Mouse (Mus musculus) stomach, embryonic 15.5 days (tissue): ENCODE measurements around the gene Actg2. TPM values are rescaled to one million over a fixed set of nuclear protein-coding genes. Genes with fewer than 3 reads are reported as not detected.
"Not testable (repeated sequence)": the region's sequence is repeated elsewhere in the genome, so short reads cannot be mapped to it uniquely, and the experiment has no call there.

Experiments used
- ATAC-seq: fragments of 200-750 bp; cut with Nextera tagmentation; 2 replicates; pipeline ENCODE4 v1.8.0; 2017; ENCODE audit warnings: low read depth, moderate number of reproducible peaks, moderate TSS enrichment; ENCODE audit not compliant: insufficient read depth, low FRiP score
- H3K27ac ChIP-seq: fragments of 300-500 bp; sonication (generic); 2 replicates; pipeline ENCODE4 v1.5.1; 2015; ENCODE audit warnings: mild to moderate bottlenecking, inconsistent platforms
- H3K27me3 ChIP-seq: fragments of 300-500 bp; sonication (generic); replicated peaks from 2 replicates; pipeline ENCODE4 v1.6.1; 2015; ENCODE audit warnings: inconsistent platforms
- H3K36me3 ChIP-seq: fragments of 300-500 bp; sonication (generic); 2 replicates; pipeline ENCODE4 v1.6.1; 2015; ENCODE audit warnings: inconsistent platforms
- H3K4me1 ChIP-seq: fragments of 300-500 bp; sonication (generic); 2 replicates; pipeline ENCODE4 v1.6.1; 2015; ENCODE audit warnings: inconsistent platforms
- H3K4me2 ChIP-seq: fragments of 300-500 bp; sonication (generic); 2 replicates; pipeline ENCODE4 v1.6.1; 2015; ENCODE audit warnings: mild to moderate bottlenecking, inconsistent platforms
- H3K4me3 ChIP-seq: fragments of 300-500 bp; sonication (generic); replicated peaks from 2 replicates; pipeline ENCODE4 v1.5.1; 2015; ENCODE audit warnings: inconsistent platforms
- H3K9ac ChIP-seq: fragments of 300-500 bp; sonication (generic); 2 replicates; pipeline ENCODE4 v1.6.1; 2015; ENCODE audit warnings: inconsistent platforms
- H3K9me3 ChIP-seq: fragments of 300-500 bp; sonication (generic); 2 replicates; pipeline ENCODE4 v1.6.1; 2016; ENCODE audit warnings: inconsistent platforms
- whole genome bisulfite sequencing: fragments of 180-500 bp; shearing (Covaris S2); methylation state at CpG from one replicate; pipeline ENCODE4 v1.1.7; 2015; 5-methylcytosine and 5-hydroxymethylcytosine counted together
- polyA plus RNA-seq: library from polyadenylated mRNA; unstranded; fragments of >200 nt; fragmentation: Nextera tagmentation; extraction: Ambion mirVana; gene quantifications from 2 replicates; pipeline ENCODE4 v1.2.1, GENCODE M21; 2015

The Actg2 gene
- 1,291 and 1,344 TPM in 2 replicates for polyA plus RNA-seq

GRCm38 (mm10) chr6:83536028-83536794, at the start of gene Actg2:
Gene Actg2 (minus strand): TSS chr6:83536265.
- H3K27me3 ChIP-seq = no peaks in the 10 kb centered on the region
- no peaks in the 10 kb centered on the region for H3K36me3 ChIP-seq
- H3K4me2 ChIP-seq = peak within 1 kb of the TSS; percentile 4; the same call in 1 of the 2 replicates
- H3K4me1 ChIP-seq = no peaks in the 10 kb centered on the region
- WGBS = 51% methylated on average over 12 of the region's 12 CpGs
- H3K4me3 ChIP-seq = peak within 1 kb of the TSS; percentile 25
- H3K9me3 ChIP-seq = no peaks in the 10 kb centered on the region
- peak; percentile 70 for ATAC-seq
- peak within 1 kb of the TSS; percentile 78 for H3K27ac ChIP-seq
- no peak within 1 kb of the TSS for H3K9ac ChIP-seq

- not testable (repeated sequence) for H3K4me3 ChIP-seq, H3K4me2 ChIP-seq
- WGBS = 73% methylated on average over 9 of the region's 9 CpGs
Measured at GRCm38 (mm10) chr6:83585328-83585727, 49.3 kb upstream of the Actg2 start.

GRCm38 (mm10) chr6:83583591-83583990, 47.5 kb upstream of the Actg2 start:
- ATAC-seq = no peak
- no peak overlapping the region for H3K9ac ChIP-seq
- no peak overlapping the region for H3K4me3 ChIP-seq
- H3K4me1 ChIP-seq = no peaks in the 10 kb centered on the region
- 65% methylated on average over 2 of the region's 2 CpGs for WGBS
- H3K4me2 ChIP-seq = no peak overlapping the region
- no peaks in the 10 kb centered on the region for H3K36me3 ChIP-seq
- H3K27ac ChIP-seq = no peak overlapping the region
- H3K9me3 ChIP-seq = no peaks in the 10 kb centered on the region
- H3K27me3 ChIP-seq = no peaks in the 10 kb centered on the region

More at GRCm38 (mm10) chr6:83585328-83585727, 49.3 kb upstream of the Actg2 start:
- not testable (repeated sequence) for H3K9me3 ChIP-seq, H3K4me1 ChIP-seq, H3K9ac ChIP-seq, H3K27me3 ChIP-seq, H3K36me3 ChIP-seq, ATAC-seq, H3K27ac ChIP-seq

- Histone ChIP-seq H3K27me3 (no peaks in the 10 kb centered on the region), H3K27ac (no peak overlapping the region), H3K4me3 (no peak overlapping the region), H3K4me1 (no peaks in the 10 kb centered on the region), H3K4me2 (no peak overlapping the region), H3K36me3 (no peaks in the 10 kb centered on the region), H3K9me3 (no peaks in the 10 kb centered on the region), H3K9ac (no peak overlapping the region)
- WGBS = 3% methylated on average over 6 of the region's 6 CpGs
- ATAC-seq = no peak; the same call in 1 of the 2 replicates
Measured at GRCm38 (mm10) chr6:83582938-83583270, 46.8 kb upstream of the Actg2 start.

GRCm38 (mm10) chr6:83582135-83582937, 46.3 kb upstream of the Actg2 start:
- Histone ChIP-seq H3K9ac (no peak overlapping the region), H3K4me2 (no peak overlapping the region), H3K4me3 (no peak overlapping the region), H3K27me3 (no peaks in the 10 kb centered on the region), H3K9me3 (no peaks in the 10 kb centered on the region), H3K4me1 (no peaks in the 10 kb centered on the region), H3K36me3 (no peaks in the 10 kb centered on the region), H3K27ac (no peak overlapping the region)
- no peak for ATAC-seq
- 51% methylated on average over 20 of the region's 20 CpGs for WGBS

- no peak overlapping the region for H3K4me2 ChIP-seq
Measured at GRCm38 (mm10) chr6:83577534-83577933, 41.5 kb upstream of the Actg2 start.

GRCm38 (mm10) chr6:83575609-83576008, 39.5 kb upstream of the Actg2 start:
- H3K9me3 ChIP-seq = no peaks in the 10 kb centered on the region
- ATAC-seq = no peak
- WGBS = 73% methylated on average over 4 of the region's 4 CpGs

More at GRCm38 (mm10) chr6:83577534-83577933, 41.5 kb upstream of the Actg2 start:
- H3K27me3 ChIP-seq = no peaks in the 10 kb centered on the region; the same call in 1 of the 2 replicates
- H3K27ac ChIP-seq = no peak overlapping the region
- no peaks in the 10 kb centered on the region for H3K4me1 ChIP-seq
- H3K4me3 ChIP-seq = no peak overlapping the region
- ATAC-seq = no peak
- H3K9ac ChIP-seq = no peak overlapping the region
- no peaks in the 10 kb centered on the region for H3K36me3 ChIP-seq
- H3K9me3 ChIP-seq = no peaks in the 10 kb centered on the region

GRCm38 (mm10) chr6:83572671-83573070, 36.6 kb upstream of the Actg2 start, which contains the start of gene Stambp:
Gene Stambp (minus strand): TSS chr6:83572729.
- no peaks in the 10 kb centered on the region for H3K9me3 ChIP-seq
- H3K4me2 ChIP-seq = peak within 1 kb of the TSS; percentile 78
- peak within 1 kb of the TSS; percentile 80 for H3K4me3 ChIP-seq
- peaks cover 11% of the 10 kb centered on the region for H3K4me1 ChIP-seq
- H3K27ac ChIP-seq = peak within 1 kb of the TSS; percentile 82
- H3K36me3 ChIP-seq = no peaks in the 10 kb centered on the region
- no peaks in the 10 kb centered on the region; the same call in 1 of the 2 replicates for H3K27me3 ChIP-seq
- ATAC-seq = peak; percentile 52
- 0% methylated on average over 7 of the region's 11 CpGs for WGBS
- peak within 1 kb of the TSS; percentile 66 for H3K9ac ChIP-seq

More at GRCm38 (mm10) chr6:83575609-83576008, 39.5 kb upstream of the Actg2 start:
- H3K36me3 ChIP-seq = no peaks in the 10 kb centered on the region
- no peak overlapping the region for H3K4me3 ChIP-seq
- H3K4me2 ChIP-seq = no peak overlapping the region
- H3K9ac ChIP-seq = no peak overlapping the region
- H3K27ac ChIP-seq = no peak overlapping the region
- H3K4me1 ChIP-seq = peaks cover 11% of the 10 kb centered on the region
- H3K27me3 ChIP-seq = no peaks in the 10 kb centered on the region; the same call in 1 of the 2 replicates

- ATAC-seq = peak; percentile 93
Measured at GRCm38 (mm10) chr6:83571840-83572667, 36.0 kb upstream of the Actg2 start.

GRCm38 (mm10) chr6:83568901-83569862, 33.1 kb upstream of the Actg2 start:
- Histone ChIP-seq H3K9me3 (no peaks in the 10 kb centered on the region), H3K36me3 (peaks cover 6% of the 10 kb centered on the region; the same call in 1 of the 2 replicates), H3K27me3 (no peaks in the 10 kb centered on the region; the same call in 1 of the 2 replicates), H3K27ac (no peak overlapping the region), H3K4me3 (no peak overlapping the region), H3K9ac (no peak overlapping the region), H3K4me1 (peaks cover 11% of the 10 kb centered on the region), H3K4me2 (no peak overlapping the region)
- no peak for ATAC-seq
- WGBS = 67% methylated on average over 20 of the region's 20 CpGs

More at GRCm38 (mm10) chr6:83571840-83572667, 36.0 kb upstream of the Actg2 start:
- Histone ChIP-seq H3K27ac (peak overlapping the region; percentile 82), H3K9ac (peak overlapping the region; percentile 66), H3K4me2 (peak overlapping the region; percentile 78), H3K27me3 (no peaks in the 10 kb centered on the region; the same call in 1 of the 2 replicates), H3K4me1 (peaks cover 11% of the 10 kb centered on the region), H3K36me3 (no peaks in the 10 kb centered on the region), H3K9me3 (no peaks in the 10 kb centered on the region), H3K4me3 (peak overlapping the region; percentile 80)
- WGBS = 6% methylated on average over 37 of the region's 37 CpGs
